Mouse (Mus musculus): ENCODE data around the gene Gm49396.
A peak's percentile ranks its signal among the peaks of the same experiment; 100 is the strongest.

Gm49396 gene

DNA sequence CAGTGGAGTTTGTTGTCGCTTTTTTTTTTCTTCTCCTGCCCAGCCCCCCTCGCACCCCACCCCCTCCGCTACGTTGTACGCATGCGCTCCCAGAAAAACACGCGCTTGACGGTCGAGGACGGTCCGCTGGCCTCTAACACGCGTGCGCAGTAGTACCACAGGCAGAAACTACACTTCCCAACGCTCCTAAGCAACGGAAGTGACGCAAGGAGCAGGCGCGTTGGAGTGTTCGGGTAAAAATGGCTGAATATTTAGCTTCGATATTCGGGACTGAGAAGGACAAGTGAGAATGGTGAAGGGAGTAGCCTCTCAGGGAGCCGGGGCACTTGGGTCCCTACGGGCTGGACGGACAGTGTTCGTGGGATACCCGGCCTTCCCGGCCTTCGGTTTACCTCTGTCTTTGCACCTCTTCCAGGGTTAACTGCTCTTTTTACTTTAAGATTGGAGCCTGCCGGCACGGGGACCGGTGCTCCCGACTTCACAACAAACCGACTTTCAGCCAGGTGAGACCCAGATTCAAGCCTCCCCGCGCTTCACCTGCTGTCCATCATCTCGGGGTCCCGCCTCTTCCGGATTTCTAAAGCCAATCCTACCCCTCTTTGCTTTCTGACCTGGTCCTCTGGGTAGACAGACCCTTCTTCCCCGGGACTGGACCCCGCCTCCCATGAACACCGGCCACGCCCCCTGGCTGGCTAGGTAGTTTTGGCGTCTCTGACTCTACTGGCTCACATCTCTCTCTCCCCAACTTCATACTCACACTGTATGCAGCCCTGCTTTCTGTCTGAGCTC is at the start of gene Gm49396, which contains the start of the genes U2af1l4 and Psenen:
Gene Gm49396 (plus strand): TSS at position 228 of the 789 bp plus-strand sequence.
Gene U2af1l4 (plus strand): TSS at position 185 of the 789 bp plus-strand sequence.
Gene Psenen (minus strand): TSS at position 511 of the 789 bp plus-strand sequence.
- DNase-seq (ENCODE audit: low spot score): peak; percentile 100

DNA sequence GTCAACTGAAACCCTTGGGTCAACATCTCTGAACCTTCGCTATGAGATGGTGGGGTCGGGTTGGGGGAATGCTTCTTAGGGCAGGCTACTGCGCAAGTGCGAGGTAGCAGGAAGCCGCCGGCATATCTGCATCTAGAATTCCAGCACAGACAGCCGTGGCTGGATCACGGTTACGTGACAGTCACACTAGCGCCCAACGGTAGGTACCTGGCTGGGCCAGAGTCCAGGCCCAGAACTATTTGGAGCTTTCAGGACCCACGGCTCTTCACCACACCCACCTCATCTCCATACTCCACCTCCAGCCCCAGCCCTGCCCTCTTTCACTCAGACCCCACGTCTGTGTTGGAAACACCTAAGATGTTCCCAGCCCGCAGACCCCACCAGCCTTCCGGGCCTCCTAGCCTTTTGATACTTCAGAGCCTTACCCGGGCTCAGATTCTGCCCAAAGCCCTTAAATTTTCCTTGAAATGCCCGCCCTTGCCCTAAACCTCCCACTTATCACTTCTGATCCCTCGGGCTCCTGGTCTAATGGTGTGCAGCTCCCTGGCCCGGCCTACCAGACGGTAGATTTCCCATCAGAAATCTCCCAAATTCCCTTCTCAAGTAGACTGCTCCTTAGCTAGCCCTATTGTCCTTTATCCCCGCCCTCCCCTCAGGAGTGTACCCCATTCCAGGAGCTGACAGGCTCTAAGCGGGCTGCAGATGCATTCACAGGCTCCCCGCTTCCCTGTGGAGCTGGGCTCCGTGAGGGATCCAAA is 48.0 kb upstream of the Gm49396 start:
- no peak for DNase-seq (ENCODE audit: low spot score)

DNA sequence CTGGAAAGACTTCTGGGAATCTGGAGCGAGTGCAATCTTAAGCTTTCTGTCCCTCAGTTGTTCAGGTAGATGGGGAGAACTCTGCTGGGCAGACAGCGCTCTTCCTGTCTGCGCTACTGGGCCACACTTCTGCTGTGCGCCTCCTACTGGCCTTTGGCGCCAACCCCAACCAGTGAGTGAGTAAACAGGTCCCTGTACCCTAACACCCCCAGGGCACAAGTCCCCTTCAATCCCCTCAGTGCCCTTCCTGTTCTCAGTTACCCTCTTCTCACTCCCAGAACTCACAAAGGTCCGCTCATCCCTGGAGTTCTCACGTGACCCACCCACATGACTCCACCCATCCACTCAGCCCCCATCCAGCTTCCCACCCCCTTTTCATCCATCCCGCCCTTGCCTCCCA is 44.8 kb upstream of the Gm49396 start:
- DNase-seq (ENCODE audit: low spot score): no peak

DNA sequence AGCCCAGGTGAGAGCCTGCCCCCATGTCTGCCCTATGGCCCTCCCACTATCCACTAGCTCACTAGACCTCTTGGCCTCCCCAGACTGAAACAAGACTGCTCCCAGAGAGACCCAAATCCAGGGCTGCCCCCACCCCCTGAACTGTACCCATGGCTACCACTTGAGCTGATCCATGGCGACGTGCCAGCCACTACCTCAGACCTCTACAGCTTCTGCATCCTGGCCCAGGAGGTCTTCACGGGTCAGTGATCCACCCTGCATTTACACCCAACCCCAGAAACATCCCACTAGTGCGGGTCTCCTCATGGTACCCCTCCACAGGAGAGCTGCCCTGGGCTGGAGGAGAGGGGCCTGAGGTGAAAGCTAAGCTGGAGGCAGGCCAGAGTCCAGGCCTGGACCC is 42.7 kb upstream of the Gm49396 start:
- no peak for DNase-seq (ENCODE audit: low spot score)

DNA sequence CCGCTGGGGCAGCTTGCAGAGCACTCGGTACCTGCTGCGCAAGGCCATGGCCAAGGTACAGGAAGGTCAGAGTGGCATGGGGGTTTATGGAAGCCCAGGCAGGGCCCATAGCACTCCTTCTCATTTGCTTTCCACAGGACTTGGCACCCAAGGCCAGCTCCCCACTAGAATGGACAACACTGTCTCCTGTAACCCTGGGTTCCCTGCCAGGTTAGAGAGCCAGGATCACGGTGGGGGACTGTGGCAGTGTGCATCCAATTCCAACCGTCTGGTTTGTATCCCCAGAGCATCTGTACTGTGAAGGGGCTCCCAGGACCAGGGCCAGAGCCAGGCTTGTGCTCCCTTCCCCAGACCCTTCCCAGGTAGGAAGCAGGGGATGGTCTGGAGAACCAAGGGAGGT is 42.3 kb upstream of the Gm49396 start:
- DNase-seq (ENCODE audit: low spot score): no peak

DNA sequence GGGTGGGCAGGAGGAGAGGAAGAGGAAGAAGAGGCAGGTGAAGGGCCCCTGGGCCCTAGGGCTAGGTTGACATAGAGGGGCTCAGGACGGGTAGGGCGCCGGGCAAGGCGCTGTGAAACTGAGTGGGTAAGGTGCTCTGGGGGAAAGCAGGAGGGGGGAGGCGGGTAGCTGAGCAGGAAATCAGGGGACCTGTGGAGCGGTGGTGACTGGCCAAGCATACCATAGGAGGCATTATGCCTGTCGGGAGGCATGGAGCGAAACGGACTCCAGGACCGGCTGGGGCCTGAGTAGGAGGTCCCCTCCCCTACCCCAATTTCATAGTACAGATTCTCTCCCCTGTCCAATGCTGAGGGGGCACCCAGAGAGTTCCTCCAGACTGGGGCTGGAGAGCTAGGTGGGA is 40.3 kb upstream of the Gm49396 start:
- DNase-seq (ENCODE audit: low spot score): no peak

DNA sequence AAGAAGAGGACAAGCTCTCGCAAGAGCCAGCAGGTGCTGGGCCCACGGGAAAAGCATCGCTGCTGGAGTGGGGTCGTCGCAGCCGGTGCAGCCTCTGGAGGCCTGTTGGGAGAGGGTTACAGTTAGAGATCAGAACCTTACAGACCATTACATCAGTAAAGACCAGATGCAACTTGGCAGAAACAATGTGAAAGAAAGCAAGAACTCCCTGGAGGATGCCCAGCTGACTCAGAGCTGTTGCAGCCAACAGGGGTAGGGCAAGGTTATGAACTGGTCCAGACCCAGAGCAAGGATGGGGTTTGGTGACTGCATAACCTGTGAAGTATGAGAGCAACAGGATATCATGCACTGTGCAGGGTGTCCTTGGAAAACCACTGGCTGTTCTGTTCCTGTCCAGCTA is 38.7 kb upstream of the Gm49396 start:
- no peak for DNase-seq (ENCODE audit: low spot score)

DNA sequence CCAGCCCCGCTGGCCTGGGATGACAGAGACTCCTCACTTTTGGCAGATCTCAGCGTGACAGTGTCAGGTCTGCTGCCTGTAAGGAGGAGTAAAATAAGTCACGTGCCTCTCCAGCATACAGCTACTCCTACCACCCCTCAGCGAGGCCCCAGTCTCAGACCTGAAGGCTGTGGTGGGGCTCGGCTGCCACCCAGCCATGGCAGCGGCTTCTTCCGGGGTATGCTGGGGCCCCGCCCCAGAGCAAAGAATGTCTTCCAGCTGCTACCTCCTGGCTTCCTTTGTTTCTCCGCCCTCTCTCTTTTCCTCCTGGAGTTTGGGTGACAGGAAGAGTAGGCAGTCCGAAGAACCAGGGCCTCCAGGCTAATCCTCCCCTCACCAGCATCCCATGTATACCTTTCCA is 37.2 kb upstream of the Gm49396 start:
- no peak for DNase-seq (ENCODE audit: low spot score)

DNA sequence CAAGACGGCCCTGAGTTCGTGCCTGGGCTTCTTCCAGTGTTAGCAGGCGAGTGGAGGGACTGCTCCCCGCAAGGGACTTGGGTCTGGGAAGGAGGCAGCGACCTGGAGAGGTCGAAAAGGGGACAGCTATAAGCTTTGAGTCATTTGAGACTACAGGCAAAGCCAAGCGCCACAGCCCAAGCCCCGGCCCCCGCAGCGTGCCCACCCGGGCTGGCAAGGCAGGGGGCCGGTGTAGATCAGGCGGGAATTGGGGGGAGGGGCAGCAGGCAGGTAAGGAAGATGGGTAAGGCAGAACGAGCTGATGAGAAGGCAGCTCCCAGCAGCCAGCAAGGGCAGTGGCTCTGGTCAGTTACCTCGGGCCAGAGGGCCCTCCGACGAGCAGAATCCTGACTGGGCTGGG is 36.7 kb upstream of the Gm49396 start:
- DNase-seq (ENCODE audit: low spot score): no peak

DNA sequence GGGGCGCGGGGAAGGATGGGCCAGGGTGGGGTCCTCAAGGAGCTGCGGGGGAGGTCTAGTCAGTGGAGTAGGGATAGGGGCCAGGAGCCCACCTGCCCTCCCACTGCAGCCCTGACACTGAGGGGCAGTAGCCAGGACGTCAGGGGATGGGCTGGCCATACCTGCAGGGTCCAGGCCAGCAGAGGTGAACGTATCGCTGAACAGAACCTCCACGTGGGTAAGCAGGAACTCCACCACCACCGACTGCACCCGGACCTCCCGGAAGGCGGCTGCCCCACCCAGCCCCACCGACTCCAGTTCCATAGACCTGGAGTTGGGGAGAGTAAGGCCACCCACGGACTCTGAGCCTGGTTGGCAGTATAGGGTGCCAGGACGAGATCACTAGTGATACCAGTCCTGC is 36.2 kb upstream of the Gm49396 start:
- no peak for DNase-seq (ENCODE audit: low spot score)

DNA sequence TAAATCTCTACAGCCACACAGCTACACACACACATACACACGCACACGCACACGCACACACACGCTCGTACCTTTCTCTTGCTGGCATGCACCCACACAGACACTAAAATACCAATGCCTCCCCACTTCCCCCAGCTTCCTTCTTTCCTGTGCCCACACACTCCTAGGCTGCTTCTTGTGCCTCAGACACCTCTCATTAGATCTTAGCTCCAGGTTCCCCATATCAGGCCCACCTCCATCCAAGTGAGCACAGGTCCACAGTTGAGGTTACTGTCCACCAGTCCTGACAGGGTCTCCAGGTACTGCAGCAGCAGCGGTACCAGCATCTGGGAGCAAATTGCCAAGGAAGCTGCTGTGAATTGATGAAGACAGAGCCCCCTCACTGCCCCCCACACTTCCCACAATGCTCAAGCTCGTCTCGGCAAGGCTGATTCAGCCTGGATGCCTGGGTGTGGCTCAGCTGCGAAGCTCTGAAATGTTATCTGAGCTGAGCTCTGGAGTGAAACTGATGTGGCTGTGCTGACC is 31.8 kb upstream of the Gm49396 start:
- no peak for DNase-seq (ENCODE audit: low spot score)

DNA sequence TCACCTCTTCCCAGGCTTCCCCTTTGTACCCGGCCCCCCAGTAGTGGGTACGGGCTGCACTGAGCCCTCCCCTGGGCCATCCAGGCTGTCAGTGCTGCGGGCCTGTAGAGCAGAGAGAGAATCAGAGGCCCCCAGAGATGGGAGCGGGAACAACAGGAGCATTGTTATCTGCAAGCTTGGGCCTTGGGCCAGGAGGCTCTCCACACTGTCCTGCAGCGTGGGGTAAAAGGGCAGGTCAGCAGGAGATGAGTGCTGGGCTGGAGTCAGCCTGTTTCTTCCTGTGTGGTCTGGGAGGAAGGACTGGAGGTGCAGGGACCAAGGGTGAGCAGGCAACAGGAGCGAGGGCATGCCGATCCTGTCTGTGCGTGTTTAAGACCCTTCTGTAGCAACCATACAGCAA is 30.2 kb upstream of the Gm49396 start:
- peak; percentile 62 for DNase-seq (ENCODE audit: low spot score)

DNA sequence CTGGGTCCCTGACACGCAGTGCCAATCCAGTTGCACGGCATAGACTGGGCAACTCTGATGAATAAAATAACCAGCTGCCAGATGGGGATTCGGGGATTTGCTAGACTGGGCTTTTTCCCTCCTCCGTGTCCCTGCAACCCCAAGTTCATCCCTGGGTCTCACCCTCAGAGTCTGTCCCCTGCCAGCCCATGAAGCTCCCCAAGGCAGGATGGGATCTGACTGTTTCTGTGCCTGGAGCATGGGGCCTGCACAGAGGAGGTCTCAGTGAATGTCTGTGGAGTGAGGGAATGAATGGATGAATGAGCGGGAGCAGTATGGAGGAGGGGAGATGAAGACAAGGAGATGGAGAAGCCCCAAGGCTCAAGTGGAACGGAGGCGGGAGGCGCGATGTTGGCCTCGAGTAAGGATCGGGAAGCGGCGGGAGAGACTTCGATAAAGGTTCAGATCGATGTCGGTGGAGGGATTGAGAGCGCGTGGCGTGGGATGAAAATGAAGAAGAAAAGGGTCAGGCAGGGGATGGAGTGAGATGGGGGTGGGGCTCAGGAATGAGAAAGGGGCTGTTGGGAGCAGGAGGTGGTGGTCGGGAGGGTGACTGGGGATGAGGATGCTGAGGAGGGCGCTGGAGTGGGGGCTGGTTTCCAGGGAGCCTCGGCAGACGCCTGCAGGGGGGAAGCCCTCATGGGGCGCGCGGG is 29.1 kb upstream of the Gm49396 start:
- DNase-seq (ENCODE audit: low spot score): peak; percentile 55

DNA sequence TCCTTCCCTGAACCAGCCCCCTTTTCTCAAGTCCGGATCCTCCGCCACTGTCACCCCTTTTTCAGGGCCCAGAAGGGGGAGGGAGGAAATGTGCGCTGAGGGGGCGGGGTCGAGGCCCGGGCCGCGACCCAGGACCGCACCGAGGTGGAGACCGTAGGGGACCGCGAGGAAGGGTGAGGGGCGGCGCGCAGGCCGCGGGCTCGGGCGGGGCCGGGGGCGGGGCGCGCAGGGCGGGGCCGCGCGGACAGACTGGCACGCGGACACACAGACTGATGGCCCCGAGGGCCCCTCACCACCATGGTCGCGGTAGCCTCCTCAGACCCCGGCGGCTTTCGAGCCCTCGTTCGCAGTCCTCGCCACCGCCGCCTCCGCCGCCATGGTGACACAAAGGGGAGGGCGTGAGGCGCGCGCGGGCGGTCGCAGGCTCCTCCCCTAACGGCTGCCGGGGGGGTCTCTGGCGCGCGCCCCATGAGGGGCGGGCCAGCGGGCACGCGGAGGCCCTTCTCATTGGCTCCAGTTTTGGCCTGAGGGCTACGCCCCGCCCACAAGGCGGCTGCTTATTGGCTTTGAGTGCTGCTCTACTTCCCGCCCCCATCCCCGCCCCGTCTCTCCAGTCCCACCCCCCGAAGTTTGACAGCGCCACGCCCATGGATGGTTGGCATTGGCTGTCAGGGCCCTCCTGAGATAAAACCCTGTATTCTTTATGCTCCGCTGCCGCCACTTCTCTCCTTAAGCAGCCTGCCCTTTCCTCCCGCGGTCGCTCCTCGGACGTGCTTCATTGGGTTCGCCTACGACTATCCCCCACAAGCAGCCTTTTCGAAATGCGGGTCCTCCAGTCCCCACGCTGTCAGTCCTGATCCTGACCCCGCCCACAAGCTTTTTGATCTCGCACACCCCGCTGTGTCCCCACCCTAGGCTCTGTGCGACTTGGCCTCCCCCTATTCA is 28.2 kb upstream of the Gm49396 start, which contains the start of gene Arhgap33:
Gene Arhgap33 (minus strand): TSS at position 428 of the 945 bp plus-strand sequence.
- DNase-seq (ENCODE audit: low spot score): peak; percentile 99

DNA sequence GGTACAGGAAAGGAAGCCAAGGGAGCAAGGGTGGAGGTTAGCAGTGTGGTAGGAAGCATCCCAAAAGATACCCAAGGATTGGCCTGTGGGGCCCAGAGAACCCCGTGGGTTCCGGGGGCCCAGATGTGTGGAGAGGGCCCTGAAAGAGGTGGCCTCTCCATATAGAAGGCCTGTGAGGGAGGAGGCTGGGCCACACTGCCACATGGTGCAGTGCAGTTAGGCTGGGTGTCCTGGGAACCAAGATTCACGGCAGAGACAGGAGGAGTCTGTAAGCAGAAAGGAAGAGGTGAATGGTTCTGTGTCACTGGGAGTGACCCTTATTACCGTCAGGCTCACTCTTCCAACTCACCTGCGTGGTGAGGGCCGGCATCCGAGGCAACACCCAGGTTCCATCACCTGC is 22.6 kb upstream of the Gm49396 start:
- no peak for DNase-seq (ENCODE audit: low spot score)

DNA sequence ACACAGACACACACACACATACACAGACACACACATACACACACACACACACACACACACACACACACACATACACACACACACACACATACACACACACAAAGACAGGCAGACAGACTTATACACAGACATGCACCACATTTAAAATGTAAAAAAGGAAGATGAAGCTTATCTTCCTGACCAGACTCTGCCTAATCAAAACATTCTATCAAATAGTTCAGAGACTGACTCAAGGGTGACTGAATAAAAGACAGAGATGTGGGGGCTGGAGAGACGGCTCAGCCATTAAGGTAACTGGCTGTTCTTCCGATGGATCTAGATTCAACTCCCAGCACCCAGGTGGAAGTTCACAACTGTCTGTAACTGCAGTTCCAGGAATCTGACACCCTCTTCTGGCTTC is 18.8 kb upstream of the Gm49396 start:
- no peak for DNase-seq (ENCODE audit: low spot score)

DNA sequence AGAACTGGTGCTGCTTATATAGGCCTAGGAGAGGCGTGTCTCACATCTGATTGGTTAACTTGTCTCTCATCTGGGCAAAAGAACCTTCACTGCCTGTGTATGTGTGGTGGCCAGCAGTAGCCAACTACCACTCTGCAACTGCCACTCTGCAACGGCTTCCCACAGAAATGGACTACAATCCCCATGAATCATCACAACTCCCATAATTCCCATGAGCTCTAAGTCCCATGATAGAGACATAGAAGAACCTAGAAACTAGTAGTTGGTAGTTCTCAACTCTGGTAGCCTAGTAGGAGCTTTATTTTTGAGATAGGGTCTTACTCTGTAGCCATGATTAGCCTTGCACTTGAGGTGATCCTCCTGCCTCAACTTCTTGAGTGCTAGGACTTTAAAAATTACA is 13.3 kb upstream of the Gm49396 start:
- no peak for DNase-seq (ENCODE audit: low spot score)

DNA sequence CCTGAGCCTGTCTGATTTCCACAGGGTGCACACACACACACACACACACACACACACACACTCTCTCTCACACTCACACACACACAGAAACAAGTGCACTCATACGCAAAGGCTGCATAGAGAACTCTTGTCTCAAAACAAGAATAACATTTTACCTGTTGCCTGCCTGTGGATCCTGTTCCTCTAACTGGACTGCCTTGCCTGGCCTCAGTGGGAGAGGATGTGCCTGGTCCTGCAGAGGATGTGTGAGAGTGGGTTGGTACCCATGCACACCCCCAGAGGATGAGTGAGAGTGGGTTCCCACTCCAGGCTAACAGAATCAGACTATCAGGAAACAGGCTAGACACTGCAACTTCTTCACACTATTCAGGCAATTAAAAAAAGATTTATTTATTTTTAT is 12.5 kb upstream of the Gm49396 start:
- no peak for DNase-seq (ENCODE audit: low spot score)

DNA sequence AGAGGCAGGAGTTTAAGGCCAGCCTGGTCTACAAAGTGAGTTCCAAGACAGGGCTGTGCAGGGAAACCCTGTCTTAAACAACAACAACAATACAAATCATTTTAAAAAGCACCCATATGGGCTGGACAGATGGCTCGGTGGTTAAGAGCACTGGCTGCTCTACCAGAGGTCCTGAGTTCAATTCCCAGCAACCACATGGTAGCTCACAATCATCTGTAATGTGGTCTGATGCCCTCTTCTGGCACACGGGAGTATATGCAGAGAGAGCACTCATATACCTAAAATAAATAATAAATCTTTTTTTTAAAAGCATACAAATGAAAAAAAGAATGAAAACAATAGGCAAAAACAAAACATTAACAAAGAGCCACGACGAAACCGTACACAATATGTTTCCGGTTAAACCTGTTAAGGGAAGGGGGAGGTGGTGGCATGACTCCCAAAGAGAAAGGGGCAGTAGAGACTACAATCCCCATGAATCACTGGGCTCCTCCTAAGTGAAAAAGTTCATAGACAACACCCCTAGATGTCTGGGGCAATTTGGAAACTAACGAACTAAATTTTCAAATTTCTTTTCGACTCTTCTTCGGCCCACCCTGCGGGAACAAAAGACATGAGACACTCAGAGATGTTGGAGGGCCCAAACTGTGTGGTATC is 11.6 kb upstream of the Gm49396 start:
- peak; percentile 90 for DNase-seq (ENCODE audit: low spot score)

DNA sequence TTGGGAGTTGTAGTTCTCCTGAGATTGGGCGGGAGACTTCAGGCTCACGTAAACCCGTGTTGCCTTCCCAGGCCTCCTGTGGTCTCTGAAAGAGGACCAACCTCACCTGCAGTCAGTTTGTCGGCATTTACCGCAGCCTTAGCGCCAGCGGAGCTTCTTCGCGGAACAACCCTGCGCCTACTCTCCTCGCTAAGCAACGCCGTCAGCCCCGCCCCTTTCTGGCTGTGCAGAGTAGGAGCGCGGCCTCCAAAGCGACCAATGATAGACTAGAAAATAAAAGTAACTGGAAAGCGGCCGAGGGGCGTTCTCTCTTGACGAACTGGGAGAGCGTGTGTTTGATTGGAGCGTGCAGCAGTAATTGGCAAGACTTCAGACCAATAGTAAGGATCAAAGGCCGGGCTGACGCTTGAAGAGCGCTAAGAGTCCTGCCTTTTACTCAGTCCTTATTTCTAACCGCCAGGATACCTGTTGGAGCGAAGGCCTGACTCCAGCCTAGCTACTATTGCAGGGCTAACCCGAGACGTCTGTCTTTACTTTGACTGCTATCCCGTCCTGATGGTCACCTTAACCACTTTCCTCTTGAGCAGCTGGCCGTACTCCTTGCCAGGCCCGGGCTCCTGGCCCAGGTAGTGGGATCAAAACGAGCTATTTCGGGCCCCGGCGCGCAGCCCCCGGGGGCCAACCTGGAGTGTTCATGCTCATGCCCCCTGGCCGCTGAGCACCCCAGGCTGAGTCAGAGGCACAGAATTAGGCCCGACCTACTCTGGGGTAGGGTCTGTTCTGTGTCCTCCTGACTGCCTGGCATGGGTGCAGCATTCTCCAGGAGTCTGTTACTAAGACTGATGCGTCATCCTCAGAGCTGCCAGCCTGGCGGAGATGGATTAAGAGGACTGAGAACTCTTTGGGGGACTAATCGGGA is 10.8 kb upstream of the Gm49396 start, which contains the start of the genes Hspb6 and Proser3:
Gene Hspb6 (plus strand): TSS at position 77 of the 919 bp plus-strand sequence.
Gene Proser3 (minus strand): TSS at position 198 of the 919 bp plus-strand sequence.
- DNase-seq (ENCODE audit: low spot score): peak; percentile 99

Measured in embryo, embryonic 10.5 days (tissue).